In genomic region chr3:90322289-90322688, GRCm38 (mm10) we compare ENCODE assay signal across 10 mouse cellular contexts. TPM values are rescaled to one million over a fixed set of nuclear protein-coding genes. Genes with fewer than 3 reads are reported as not detected.
DNase-seq lines count a peak whose midpoint lies in the region; ATAC-seq and TF ChIP-seq lines count a peak whose summit lies in the region.
"Had no signal": no experiment of that assay in that cellular context is flagged by ENCODE, and none has a peak within 500 bp of the region (broad histone marks: within the 10 kb centered on the region; RNA-seq: fewer than 3 reads in every experiment).

No protein-coding gene starts in this region.

- peak overlapping the region; percentile 22; the same call in 1 of the 2 replicates for H3K4me2 ChIP-seq in hindbrain, embryonic 12.5 days (replicated peaks)
- H3K4me2 ChIP-seq in midbrain, embryonic 16.5 days (ENCODE audit: low read length): peak overlapping the region; percentile 52

- no peak overlapping the region for H3K4me3 ChIP-seq in layer of hippocampus, adult 2 months
- H3K4me3 ChIP-seq in hindbrain, embryonic 12.5 days: no peak overlapping the region
- peak overlapping the region; percentile 22 for H3K4me3 ChIP-seq in midbrain, embryonic 16.5 days (ENCODE audit: low read depth, low read length)
- H3K4me3 ChIP-seq: megakaryocyte, embryonic 14.5 days had no signal

- H3K27ac ChIP-seq in layer of hippocampus, adult 2 months: peak overlapping the region; percentile 43; the same call in 1 of the 2 replicates
- H3K27ac ChIP-seq in hindbrain, embryonic 12.5 days: peak overlapping the region; percentile 83
- peak overlapping the region; percentile 91 for H3K27ac ChIP-seq in midbrain, embryonic 16.5 days (ENCODE audit: low read length)

- no peaks in the 10 kb centered on the region for H3K36me3 ChIP-seq in hindbrain, embryonic 12.5 days
- H3K36me3 ChIP-seq in midbrain, embryonic 16.5 days (ENCODE audit: control insufficient read depth, insufficient read depth, low read length): no peaks in the 10 kb centered on the region

- ATAC-seq in hindbrain, embryonic 12.5 days (ENCODE audit: low FRiP score): peak; percentile 64
- peak; percentile 84 for ATAC-seq in midbrain, embryonic 16.5 days

- DNase-seq in adrenal gland, postnatal 10 days: peak; percentile 18
- no peak for DNase-seq in adrenal gland, adult 18-20 months (ENCODE audit: low spot score in 2 of 2)
- no peak for DNase-seq in layer of hippocampus, adult 2 months (ENCODE audit: low spot score in 2 of 2)
- DNase-seq in layer of hippocampus, adult 18-20 months (ENCODE audit: low spot score in 2 of 2): no peak
- DNase-seq in urinary bladder, postnatal 36 days (ENCODE audit: low spot score in 2 of 2): no peak
- DNase-seq in lung, postnatal 10 days: no peak
- DNase-seq: gastrocnemius, postnatal 36 days had no signal

- no peaks in the 10 kb centered on the region for H3K9me3 ChIP-seq in hindbrain, embryonic 12.5 days (replicated peaks)
- no peaks in the 10 kb centered on the region for H3K9me3 ChIP-seq in midbrain, embryonic 16.5 days (replicated peaks; ENCODE audit: control insufficient read depth, low read length, poor library complexity, severe bottlenecking)
- H3K9me3 ChIP-seq: megakaryocyte, embryonic 14.5 days had no signal

- no peak for TF ChIP-seq CTCF in layer of hippocampus, adult 2 months (conservative IDR thresholded peaks at IDR 0.05)

- 0 out of 2 replicates have a peak overlapping the region, but pooled peaks have one; percentile 8 for H3K9ac ChIP-seq in hindbrain, embryonic 12.5 days
- peak overlapping the region; percentile 65; the same call in 1 of the 2 replicates for H3K9ac ChIP-seq in midbrain, embryonic 16.5 days (ENCODE audit: low read depth, low read length)

- 64% methylated on average over 6 of the region's 6 CpGs for WGBS in hindbrain, embryonic 12.5 days
- WGBS in midbrain, embryonic 16.5 days: 27% methylated on average over 6 of the region's 6 CpGs

- H3K27me3 ChIP-seq in hindbrain, embryonic 12.5 days: no peaks in the 10 kb centered on the region
- no peaks in the 10 kb centered on the region for H3K27me3 ChIP-seq in midbrain, embryonic 16.5 days (ENCODE audit: control insufficient read depth, insufficient read depth, low read depth, low read length)
- H3K27me3 ChIP-seq: megakaryocyte, embryonic 14.5 days had no signal

- peaks cover 16% of the 10 kb centered on the region for H3K4me1 ChIP-seq in hindbrain, embryonic 12.5 days
- H3K4me1 ChIP-seq in midbrain, embryonic 16.5 days (ENCODE audit: control insufficient read depth, insufficient read depth, low read length): peaks cover 24% of the 10 kb centered on the region

RNA-seq across cellular contexts. Expression of gene Gatad2b, which starts 29.3 kb away (rescaled TPM):
- total RNA-seq in adrenal gland, postnatal 10 days (2021): 10 to 100 TPM; 55.5 to 65.9 TPM
- 10 to 100 TPM; 50.0 to 64.5 TPM for total RNA-seq in adrenal gland, adult 18-20 months (2021)
- total RNA-seq in layer of hippocampus, adult 2 months (2021): 100 to 1,000 TPM; 107 to 108 TPM
- 100 to 1,000 TPM; 104 to 106 TPM for total RNA-seq in layer of hippocampus, adult 18-20 months (2021)
- polyA plus RNA-seq in hindbrain, embryonic 12.5 days (2016; fragmentation: Nextera tagmentation; extraction: Ambion mirVana): 14.2 and 17.1 TPM in 2 replicates
- 10.9 and 12.0 TPM in 2 replicates for polyA plus RNA-seq in midbrain, embryonic 16.5 days (2015; fragmentation: Nextera tagmentation; extraction: Ambion mirVana)

RNA-seq across cellular contexts. Expression of gene Dennd4b, which starts 57.3 kb away (rescaled TPM):
- 10 to 100 TPM in 1 of 2 experiments, 1 to 10 TPM in 1; 8.5 to 17.0 TPM for total RNA-seq in adrenal gland, postnatal 10 days (2021)
- 1 to 10 TPM; 8.6 to 9.1 TPM for total RNA-seq in adrenal gland, adult 18-20 months (2021)
- total RNA-seq in layer of hippocampus, adult 2 months (2021): 10 to 100 TPM; 33.7 to 35.6 TPM
- total RNA-seq in layer of hippocampus, adult 18-20 months (2021): 10 to 100 TPM; 30.1 to 31.9 TPM
- 6.2 and 6.7 TPM in 2 replicates for polyA plus RNA-seq in hindbrain, embryonic 12.5 days (2016; fragmentation: Nextera tagmentation; extraction: Ambion mirVana)
- 7.8 and 8.5 TPM in 2 replicates for polyA plus RNA-seq in midbrain, embryonic 16.5 days (2015; fragmentation: Nextera tagmentation; extraction: Ambion mirVana)
